Mouse (Mus musculus) G1E (cell line): ENCODE measurements around the gene Shb.

Experiments used
- CTCF ChIP-seq: IDR thresholded peaks from 2 replicates; pipeline ENCODE4 v1.5.1; 2012; ENCODE audit warnings: low read depth, low read length, inconsistent platforms, mixed read lengths
- GATA1 ChIP-seq: IDR thresholded peaks from 2 replicates; pipeline ENCODE4 v1.6.1; 2012; ENCODE audit warnings: borderline replicate concordance, low read length, inconsistent platforms, mixed read lengths
- POLR2AphosphoS5 ChIP-seq: IDR thresholded peaks from 2 replicates; pipeline ENCODE4 v1.6.1; 2012; ENCODE audit warnings: low read depth, low read length, inconsistent platforms; ENCODE audit not compliant: insufficient replicate concordance

DNA sequence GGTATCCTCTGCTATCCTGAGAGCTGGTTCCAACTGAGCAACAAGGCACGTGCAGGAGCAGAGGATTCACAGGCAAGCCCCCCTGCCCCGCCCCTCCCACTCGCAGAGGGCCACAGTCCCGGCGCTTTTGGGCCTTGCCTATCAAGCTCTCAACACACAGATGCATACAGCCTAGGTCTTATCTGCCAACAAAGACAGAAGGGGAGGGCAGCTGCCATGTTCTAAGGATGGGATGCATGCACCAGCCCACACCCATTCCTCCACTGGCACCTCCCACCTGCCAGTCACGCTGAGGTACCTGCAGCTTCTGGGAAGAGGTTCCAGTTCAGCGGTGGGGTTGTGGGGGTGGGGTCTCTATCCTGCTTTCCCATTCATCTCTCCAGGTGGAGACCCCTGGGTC lies 39.2 kb downstream of the Shb start:
- TF ChIP-seq CTCF (no peak), POLR2AphosphoS5 (no peak), GATA1 (no peak)
